Mouse (Mus musculus): ENCODE results near the gene Ppfia2. TPM values are rescaled to one million over a fixed set of nuclear protein-coding genes. Genes with fewer than 3 reads are reported as not detected.

Gene Ppfia2
- polyA plus RNA-seq (2014; fragmentation: Nextera tagmentation; extraction: Ambion mirVana), result 0.19 and 0.23 TPM in 2 replicates

GRCm38 (mm10) chr10:106469855-106470532 is at the start of gene Ppfia2:
Gene Ppfia2, plus strand, starts transcription at chr10:106470339.
- peak within 1 kb of the TSS; percentile 34 for H3K4me3 ChIP-seq (ENCODE audit: low read depth, low read length)
- no peaks in the 10 kb centered on the region for H3K36me3 ChIP-seq (ENCODE audit: control insufficient read depth, insufficient read depth, low read length)
- H3K4me2 ChIP-seq, result peak within 1 kb of the TSS; percentile 62
- H3K27ac ChIP-seq (ENCODE audit: low read depth, low read length), result no peak within 1 kb of the TSS
- H3K4me1 ChIP-seq (replicated peaks; ENCODE audit: control insufficient read depth, insufficient read depth, low read length), result no peaks in the 10 kb centered on the region
- ATAC-seq (replicated peaks; ENCODE audit: low FRiP score), result no peak
- H3K27me3 ChIP-seq (replicated peaks; ENCODE audit: control insufficient read depth, insufficient read depth, low read length), result peaks cover 22% of the 10 kb centered on the region; the same call in 1 of the 2 replicates
- no peak within 1 kb of the TSS for H3K9ac ChIP-seq (ENCODE audit: low read depth, low read length)
- peak; percentile 49 for DNase-seq (ENCODE audit: low spot score)
- WGBS, result 2% methylated on average over 30 of the region's 30 CpGs
- no peaks in the 10 kb centered on the region for H3K9me3 ChIP-seq (ENCODE audit: control insufficient read depth, low read length)

GRCm38 (mm10) chr10:106468956-106469721 is 1.0 kb upstream of the Ppfia2 start:
- Histone ChIP-seq H3K36me3 (ENCODE audit: control insufficient read depth, insufficient read depth, low read length) (no peaks in the 10 kb centered on the region), H3K27me3 (replicated peaks; ENCODE audit: control insufficient read depth, insufficient read depth, low read length) (peaks cover 22% of the 10 kb centered on the region; the same call in 1 of the 2 replicates), H3K27ac (ENCODE audit: low read depth, low read length) (no peak overlapping the region), H3K4me3 (ENCODE audit: low read depth, low read length) (peak overlapping the region; percentile 34; the same call in 1 of the 2 replicates), H3K9ac (ENCODE audit: low read depth, low read length) (no peak overlapping the region), H3K9me3 (ENCODE audit: control insufficient read depth, low read length) (no peaks in the 10 kb centered on the region), H3K4me2 (peak overlapping the region; percentile 62), H3K4me1 (replicated peaks; ENCODE audit: control insufficient read depth, insufficient read depth, low read length) (no peaks in the 10 kb centered on the region)
- 9% methylated on average over 19 of the region's 19 CpGs for WGBS
- DNase-seq (ENCODE audit: low spot score) (peak; percentile 31), ATAC-seq (replicated peaks; ENCODE audit: low FRiP score) (no peak)

GRCm38 (mm10) chr10:106470533-106471205 is 530 bp downstream of the Ppfia2 start:
- Histone ChIP-seq H3K4me3 (ENCODE audit: low read depth, low read length) (peak overlapping the region; percentile 34), H3K9me3 (ENCODE audit: control insufficient read depth, low read length) (no peaks in the 10 kb centered on the region), H3K27ac (ENCODE audit: low read depth, low read length) (no peak overlapping the region), H3K9ac (ENCODE audit: low read depth, low read length) (no peak overlapping the region), H3K36me3 (ENCODE audit: control insufficient read depth, insufficient read depth, low read length) (no peaks in the 10 kb centered on the region), H3K4me2 (peak overlapping the region; percentile 62), H3K27me3 (replicated peaks; ENCODE audit: control insufficient read depth, insufficient read depth, low read length) (peaks cover 22% of the 10 kb centered on the region; the same call in 1 of the 2 replicates), H3K4me1 (replicated peaks; ENCODE audit: control insufficient read depth, insufficient read depth, low read length) (no peaks in the 10 kb centered on the region)
- no peak for ATAC-seq (replicated peaks; ENCODE audit: low FRiP score)
- WGBS, result 20% methylated on average over 18 of the region's 18 CpGs
- no peak for DNase-seq (ENCODE audit: low spot score)

GRCm38 (mm10) chr10:106509281-106510165 is 39.4 kb downstream of the Ppfia2 start:
- Histone ChIP-seq H3K36me3 (ENCODE audit: control insufficient read depth, insufficient read depth, low read length) (no peaks in the 10 kb centered on the region), H3K4me2 (no peak overlapping the region), H3K27ac (ENCODE audit: low read depth, low read length) (no peak overlapping the region), H3K27me3 (replicated peaks; ENCODE audit: control insufficient read depth, insufficient read depth, low read length) (no peaks in the 10 kb centered on the region), H3K9me3 (ENCODE audit: control insufficient read depth, low read length) (no peaks in the 10 kb centered on the region), H3K4me3 (ENCODE audit: low read depth, low read length) (no peak overlapping the region), H3K9ac (ENCODE audit: low read depth, low read length) (no peak overlapping the region), H3K4me1 (replicated peaks; ENCODE audit: control insufficient read depth, insufficient read depth, low read length) (no peaks in the 10 kb centered on the region)
- ATAC-seq (replicated peaks; ENCODE audit: low FRiP score) (no peak), DNase-seq (ENCODE audit: low spot score) (no peak)
- 73% methylated on average over 6 of the region's 6 CpGs for WGBS

GRCm38 (mm10) chr10:106566036-106566435 is 95.9 kb downstream of the Ppfia2 start:
- no peak for ATAC-seq (replicated peaks; ENCODE audit: low FRiP score)
- no peak for DNase-seq (ENCODE audit: low spot score)
- Histone ChIP-seq H3K27me3 (replicated peaks; ENCODE audit: control insufficient read depth, insufficient read depth, low read length) (no peaks in the 10 kb centered on the region), H3K4me3 (ENCODE audit: low read depth, low read length) (no peak overlapping the region), H3K9me3 (ENCODE audit: control insufficient read depth, low read length) (no peaks in the 10 kb centered on the region), H3K27ac (ENCODE audit: low read depth, low read length) (no peak overlapping the region), H3K4me1 (replicated peaks; ENCODE audit: control insufficient read depth, insufficient read depth, low read length) (no peaks in the 10 kb centered on the region), H3K36me3 (ENCODE audit: control insufficient read depth, insufficient read depth, low read length) (no peaks in the 10 kb centered on the region), H3K4me2 (no peak overlapping the region), H3K9ac (ENCODE audit: low read depth, low read length) (no peak overlapping the region)
- WGBS, result 56% methylated on average over 4 of the region's 4 CpGs

GRCm38 (mm10) chr10:106585026-106585425 is 114.9 kb downstream of the Ppfia2 start:
- H3K4me3 ChIP-seq (ENCODE audit: low read depth, low read length), result no peak overlapping the region
- H3K9ac ChIP-seq (ENCODE audit: low read depth, low read length), result no peak overlapping the region
- H3K4me2 ChIP-seq, result no peak overlapping the region
- no peaks in the 10 kb centered on the region for H3K27me3 ChIP-seq (replicated peaks; ENCODE audit: control insufficient read depth, insufficient read depth, low read length)
- DNase-seq (ENCODE audit: low spot score) (no peak), ATAC-seq (replicated peaks; ENCODE audit: low FRiP score) (no peak)
- no peaks in the 10 kb centered on the region for H3K9me3 ChIP-seq (ENCODE audit: control insufficient read depth, low read length)
- 71% methylated on average over 4 of the region's 4 CpGs for WGBS
- no peaks in the 10 kb centered on the region for H3K36me3 ChIP-seq (ENCODE audit: control insufficient read depth, insufficient read depth, low read length)
- H3K4me1 ChIP-seq (replicated peaks; ENCODE audit: control insufficient read depth, insufficient read depth, low read length), result no peaks in the 10 kb centered on the region
- H3K27ac ChIP-seq (ENCODE audit: low read depth, low read length), result no peak overlapping the region

- H3K9ac ChIP-seq (ENCODE audit: low read depth, low read length), result no peak overlapping the region
- no peak overlapping the region for H3K4me2 ChIP-seq
- H3K4me1 ChIP-seq (replicated peaks; ENCODE audit: control insufficient read depth, insufficient read depth, low read length), result no peaks in the 10 kb centered on the region
- H3K27ac ChIP-seq (ENCODE audit: low read depth, low read length), result no peak overlapping the region
- DNase-seq (ENCODE audit: low spot score) (no peak), ATAC-seq (replicated peaks; ENCODE audit: low FRiP score) (peak; percentile 57; the same call in 1 of the 2 replicates)
- 3% methylated on average over 4 of the region's 4 CpGs for WGBS
- H3K27me3 ChIP-seq (replicated peaks; ENCODE audit: control insufficient read depth, insufficient read depth, low read length), result no peaks in the 10 kb centered on the region
- H3K4me3 ChIP-seq (ENCODE audit: low read depth, low read length), result no peak overlapping the region
- no peaks in the 10 kb centered on the region for H3K9me3 ChIP-seq (ENCODE audit: control insufficient read depth, low read length)
- no peaks in the 10 kb centered on the region for H3K36me3 ChIP-seq (ENCODE audit: control insufficient read depth, insufficient read depth, low read length)
Measured at GRCm38 (mm10) chr10:106585476-106586080, 115.4 kb downstream of the Ppfia2 start.
